Mouse (Mus musculus) CH12.LX (cell line): ENCODE results near the gene Tiam1. TPM values are rescaled to one million over a fixed set of nuclear protein-coding genes. Genes with fewer than 3 reads are reported as not detected.

Experiments
- DNase-seq: peaks from one replicate; pipeline ENCODE4 v3.0.0-alpha.2; 2013; ENCODE audit errors: extremely low read depth
- H3K27ac ChIP-seq: 2 replicates; pipeline ENCODE4 v1.5.1; 2012; ENCODE audit warnings: low read depth, mild to moderate bottlenecking, control low read depth, moderate library complexity; ENCODE audit not compliant: insufficient read depth
- H3K27me3 ChIP-seq: replicated peaks from 2 replicates; pipeline ENCODE3; 2012; ENCODE audit warnings: inconsistent platforms
- H3K36me3 ChIP-seq, 2 experiments: replicated peaks in 1 of 2; 2 replicates each; pipeline versions ENCODE3 to v1.6.1; 2012; ENCODE audit warnings: inconsistent platforms in 1 of 2, low read length in 1 of 2, mild to moderate bottlenecking in 1 of 2, mixed read lengths in 1 of 2, moderate library complexity in 1 of 2; ENCODE audit not compliant: control insufficient read depth in 1 of 2, insufficient read depth in 1 of 2
- H3K4me1 ChIP-seq, 2 experiments: 2 replicates each; pipeline ENCODE4 v1.6.1; 2012; ENCODE audit warnings: inconsistent platforms in 1 of 2, moderate library complexity in 1 of 2; ENCODE audit not compliant: insufficient read depth in 2 of 2, control insufficient read depth in 1 of 2
- H3K4me2 ChIP-seq: 2 replicates; pipeline ENCODE4 v1.6.1; 2012; ENCODE audit warnings: low read depth, mild to moderate bottlenecking, control low read depth; ENCODE audit not compliant: poor library complexity, insufficient read depth, severe bottlenecking
- H3K4me3 ChIP-seq, 3 experiments: fragments of 150-350 bp in 1 of 3; sonication (generic) in 1 of 3; replicated peaks in 1 of 3; 2 replicates each; pipeline versions ENCODE3 to v1.5.1; 2011 to 2012; ENCODE audit warnings: low read depth in 2 of 3, low read length in 2 of 3, mild to moderate bottlenecking in 2 of 3, moderate library complexity in 2 of 3, control low read depth in 1 of 3, improper control_type of control experiment in 1 of 3, inconsistent platforms in 1 of 3, mixed read lengths in 1 of 3; ENCODE audit not compliant: poor library complexity in 1 of 3
- H3K79me2 ChIP-seq: replicated peaks from 2 replicates; pipeline ENCODE4 v1.6.1; 2012; ENCODE audit warnings: mild to moderate bottlenecking, moderate library complexity; ENCODE audit not compliant: control insufficient read depth, poor library complexity, insufficient read depth, severe bottlenecking; ENCODE audit errors: extremely low read depth
- H3K9ac ChIP-seq: 2 replicates; pipeline ENCODE4 v1.6.1; 2012; ENCODE audit warnings: low read depth, mild to moderate bottlenecking, control low read depth, moderate library complexity; ENCODE audit not compliant: insufficient read depth
- H3K9me3 ChIP-seq: replicated peaks from 2 replicates; pipeline ENCODE3; 2012; ENCODE audit warnings: low read length, inconsistent platforms, mixed read lengths
- CHD1 ChIP-seq: IDR thresholded peaks from 2 replicates; pipeline ENCODE4 v1.6.1; 2012; ENCODE audit warnings: low read depth, low read length, improper control_type of control experiment, inconsistent platforms
- CHD2 ChIP-seq: IDR thresholded peaks from 2 replicates; pipeline ENCODE4 v1.6.1; 2011; ENCODE audit warnings: low read length, improper control_type of control experiment
- CTCF ChIP-seq, 2 experiments: IDR thresholded peaks in 1 of 2; conservative IDR thresholded peaks in 1 of 2; 2 replicates each; pipeline ENCODE4 v1.5.1; 2011 to 2012; ENCODE audit warnings: low read depth in 2 of 2, low read length in 2 of 2, improper control_type of control experiment in 1 of 2, inconsistent platforms in 1 of 2, mild to moderate bottlenecking in 1 of 2, moderate library complexity in 1 of 2
- E2F4 ChIP-seq: IDR thresholded peaks from 2 replicates; pipeline ENCODE4 v1.6.1; 2011; ENCODE audit warnings: low read depth, low read length, improper control_type of control experiment; ENCODE audit not compliant: insufficient replicate concordance
- ETS1 ChIP-seq: conservative IDR thresholded peaks from 2 replicates; pipeline ENCODE4 v1.6.1; 2012; ENCODE audit warnings: low read depth, mild to moderate bottlenecking, inconsistent platforms, low read length, improper control_type of control experiment, moderate library complexity
- HCFC1 ChIP-seq: IDR thresholded peaks from 2 replicates; pipeline ENCODE4 v1.6.1; 2012; ENCODE audit warnings: low read depth, mild to moderate bottlenecking, inconsistent platforms, low read length, improper control_type of control experiment
- JUND ChIP-seq: conservative IDR thresholded peaks from 2 replicates; pipeline ENCODE4 v1.6.1; 2011; ENCODE audit warnings: low read depth, low read length, improper control_type of control experiment
- MAFK ChIP-seq: IDR thresholded peaks from 2 replicates; pipeline ENCODE4 v1.6.1; 2011; ENCODE audit warnings: low read length, improper control_type of control experiment; ENCODE audit not compliant: insufficient replicate concordance
- MEF2A ChIP-seq: IDR thresholded peaks from 2 replicates; pipeline ENCODE4 v1.6.1; 2014; ENCODE audit warnings: low read depth, mild to moderate bottlenecking, inconsistent platforms, low read length, improper control_type of control experiment, borderline replicate concordance
- MYC ChIP-seq: IDR thresholded peaks from 2 replicates; pipeline ENCODE4 v1.6.1; 2011; ENCODE audit warnings: low read depth, mild to moderate bottlenecking, improper control_type of control experiment, low read length
- NELFE ChIP-seq: IDR thresholded peaks from 2 replicates; pipeline ENCODE4 v1.6.1; 2011; ENCODE audit warnings: low read depth, low read length, improper control_type of control experiment
- NRF1 ChIP-seq: IDR thresholded peaks from 2 replicates; pipeline ENCODE4 v1.6.1; 2014; ENCODE audit warnings: low read depth, mild to moderate bottlenecking, inconsistent platforms, low read length, improper control_type of control experiment, moderate library complexity
- PAX5 ChIP-seq: IDR thresholded peaks from 2 replicates; pipeline ENCODE4 v1.6.1; 2012; ENCODE audit warnings: low read length, inconsistent platforms, mixed read lengths
- POLR2AphosphoS2 ChIP-seq: IDR thresholded peaks from 2 replicates; pipeline ENCODE4 v1.6.1; 2011; ENCODE audit warnings: low read depth, low read length, improper control_type of control experiment
- RAD21 ChIP-seq: IDR thresholded peaks from 2 replicates; pipeline ENCODE4 v1.6.1; 2011; ENCODE audit warnings: low read depth, mild to moderate bottlenecking, low read length, improper control_type of control experiment, moderate library complexity
- SMC3 ChIP-seq: IDR thresholded peaks from 2 replicates; pipeline ENCODE4 v1.6.1; 2011; ENCODE audit warnings: low read depth, low read length, improper control_type of control experiment
- TBP ChIP-seq: conservative IDR thresholded peaks from 2 replicates; pipeline ENCODE4 v1.6.1; 2011; ENCODE audit warnings: low read depth, low read length, improper control_type of control experiment
- TCF12 ChIP-seq: IDR thresholded peaks from 2 replicates; pipeline ENCODE4 v1.6.1; 2014; ENCODE audit warnings: low read depth, mild to moderate bottlenecking, inconsistent platforms, low read length, improper control_type of control experiment
- USF1 ChIP-seq: IDR thresholded peaks from 2 replicates; pipeline ENCODE4 v1.6.1; 2014; ENCODE audit warnings: low read depth, mild to moderate bottlenecking, inconsistent platforms, low read length, improper control_type of control experiment
- USF2 ChIP-seq: conservative IDR thresholded peaks from 2 replicates; pipeline ENCODE4 v1.6.1; 2011; ENCODE audit warnings: low read depth, low read length, improper control_type of control experiment
- ZC3H11A ChIP-seq: IDR thresholded peaks from 2 replicates; pipeline ENCODE4 v1.6.1; 2012; ENCODE audit warnings: low read depth, mild to moderate bottlenecking, inconsistent platforms, low read length, improper control_type of control experiment
- ZMIZ1 ChIP-seq: IDR thresholded peaks from 2 replicates; pipeline ENCODE4 v1.6.1; 2012; ENCODE audit warnings: low read depth, mild to moderate bottlenecking, inconsistent platforms, low read length, improper control_type of control experiment
- dilution Hi-C: fragments of 300-500 bp; cut with MboI; formaldehyde crosslinking; loops from 2 replicates; pipeline ENCODE4 v1.14.3; 2020; ENCODE audit warnings: low sequenced_read_pairs; ENCODE audit not compliant: extremely low pct_unique_long_range_greater_than_20kb, extremely low pct_ligation_motif_present
- in situ Hi-C: fragments of 300-500 bp; cut with MboI; formaldehyde crosslinking; loops from 3 replicates; pipeline ENCODE4 v1.14.3; 2019; ENCODE audit warnings: low sequenced_read_pairs, low pct_ligation_motif_present, low pct_unique_long_range_greater_than_20kb, mixed read lengths
- polyA plus RNA-seq: library from polyadenylated mRNA; unstranded; fragments of >175 nt; gene quantifications from 2 replicates; pipeline ENCODE4 v1.2.1, GENCODE M21; 2012; ENCODE audit warnings: low read depth; ENCODE audit not compliant: insufficient read length
- total RNA-seq, 2 experiments: library from RNA; depleted of rRNA; stranded (reverse); fragments of 300-350 nt in 1 of 2; fragments of >200 nt in 1 of 2; gene quantifications; 2 replicates each; pipeline ENCODE4 v1.2.3; 2012 to 2014

Gene Tiam1
- total and polyA plus RNA-seq, 3 experiments, result 0.03 to 0.40 (median 0.04) TPM

DNA sequence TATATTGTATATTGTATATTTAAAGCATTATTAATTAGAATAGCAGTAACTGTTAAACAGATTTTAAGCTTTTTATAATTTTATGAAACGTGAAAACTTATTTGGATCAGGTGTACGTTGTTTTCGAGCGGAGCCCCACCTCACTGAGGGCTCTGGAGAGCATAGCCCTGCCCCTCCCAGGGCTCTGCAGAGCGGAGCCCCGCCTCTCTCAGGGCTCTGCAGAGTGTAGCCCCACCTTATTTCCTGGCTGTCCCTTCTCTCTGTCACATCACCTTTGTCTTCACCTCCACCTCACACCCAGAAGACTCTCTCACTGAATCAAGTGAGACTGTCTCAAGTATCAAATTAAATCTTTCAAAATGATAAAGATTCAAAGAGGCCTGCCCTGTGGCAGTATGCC lies 171.6 kb downstream of the Tiam1 start:
- Histone ChIP-seq H3K79me2 (no peaks in the 10 kb centered on the region), H3K9me3 (peaks cover 49% of the 10 kb centered on the region), H3K9ac (no peak overlapping the region), H3K4me1 (peaks cover 0 to 14% of the 10 kb centered on the region in 2 experiments; a peak in 2 of 4 replicates), H3K27me3 (no peaks in the 10 kb centered on the region), H3K27ac (no peak overlapping the region), H3K4me3 (no peak overlapping the region), H3K4me2 (no peak overlapping the region), H3K36me3 (no peaks in the 10 kb centered on the region)
- dilution Hi-C loops (no loop called here), in situ Hi-C loops (no loop called here)
- DNase-seq, result no peak
- TF ChIP-seq ZMIZ1 (no peak), HCFC1 (no peak), MYC (no peak), USF1 (no peak), SMC3 (no peak), RAD21 (no peak), NRF1 (no peak), TCF12 (no peak), PAX5 (no peak), E2F4 (no peak), ETS1 (no peak), CTCF (conservative IDR thresholded peaks at IDR 0.05 in 1 of 2, IDR thresholded peaks at IDR 0.05 in 1 of 2; ENCODE audit: low read depth in 2 of 2, low read length in 2 of 2) (no peak), ZC3H11A (no peak), POLR2AphosphoS2 (no peak), MEF2A (no peak), MAFK (no peak), CHD1 (no peak), CHD2 (no peak), NELFE (no peak), JUND (no peak)

DNA sequence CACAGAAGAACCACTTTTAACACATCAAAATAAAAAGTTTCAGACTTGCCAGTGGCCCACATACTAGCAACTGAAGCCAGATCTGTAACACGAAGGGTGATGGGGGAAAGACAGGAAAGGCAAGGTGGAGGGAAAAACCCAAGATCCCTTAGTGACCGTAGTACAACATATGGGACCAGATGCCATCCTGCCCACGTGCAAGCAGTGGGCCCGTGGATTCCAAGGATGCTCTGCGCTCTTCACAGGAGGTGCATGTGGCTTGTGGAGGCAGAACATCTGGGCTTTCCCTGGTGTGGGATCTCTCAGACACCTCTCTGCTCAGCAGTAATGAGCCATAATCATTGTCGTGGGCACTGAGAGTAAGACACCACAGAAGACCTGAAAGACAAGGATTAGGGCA lies 175.5 kb downstream of the Tiam1 start:
- in situ Hi-C loops, result no loop called here

More for the DNA sequence above, 175.5 kb downstream of the Tiam1 start:
- dilution Hi-C loops, result no loop called here
- no peaks in the 10 kb centered on the region for H3K79me2 ChIP-seq
- TF ChIP-seq USF2 (no peak), TBP (no peak), CHD2 (no peak)
- no peak overlapping the region for H3K4me2 ChIP-seq
- H3K9me3 ChIP-seq, result peaks cover 45% of the 10 kb centered on the region
- no peak overlapping the region for H3K27ac ChIP-seq
- no peaks in the 10 kb centered on the region for H3K27me3 ChIP-seq
- H3K4me3 ChIP-seq, result no peak overlapping the region
- peaks cover 0 to 14% of the 10 kb centered on the region in 2 experiments; a peak in 2 of 4 replicates for H3K4me1 ChIP-seq
- no peaks in the 10 kb centered on the region for H3K36me3 ChIP-seq
- DNase-seq, result no peak
- H3K9ac ChIP-seq, result no peak overlapping the region
